Mouse (Mus musculus) CH12.LX (cell line): Measurements from ENCODE around the gene Pknox2. TPM values are rescaled to one million over a fixed set of nuclear protein-coding genes. Genes with fewer than 3 reads are reported as not detected.

Experiments used
- DNase-seq: peaks from one replicate; pipeline ENCODE4 v3.0.0-alpha.2; 2013; ENCODE audit errors: extremely low read depth
- H3K27ac ChIP-seq: 2 replicates; pipeline ENCODE4 v1.5.1; 2012; ENCODE audit warnings: low read depth, mild to moderate bottlenecking, control low read depth, moderate library complexity; ENCODE audit not compliant: insufficient read depth
- H3K27me3 ChIP-seq: replicated peaks from 2 replicates; pipeline ENCODE3; 2012; ENCODE audit warnings: inconsistent platforms
- H3K36me3 ChIP-seq, 2 experiments: replicated peaks in 1 of 2; 2 replicates each; pipeline versions ENCODE3 to v1.6.1; 2012; ENCODE audit warnings: inconsistent platforms in 1 of 2, low read length in 1 of 2, mild to moderate bottlenecking in 1 of 2, mixed read lengths in 1 of 2, moderate library complexity in 1 of 2; ENCODE audit not compliant: control insufficient read depth in 1 of 2, insufficient read depth in 1 of 2
- H3K4me1 ChIP-seq, 2 experiments: 2 replicates each; pipeline ENCODE4 v1.6.1; 2012; ENCODE audit warnings: inconsistent platforms in 1 of 2, moderate library complexity in 1 of 2; ENCODE audit not compliant: insufficient read depth in 2 of 2, control insufficient read depth in 1 of 2
- H3K4me2 ChIP-seq: 2 replicates; pipeline ENCODE4 v1.6.1; 2012; ENCODE audit warnings: low read depth, mild to moderate bottlenecking, control low read depth; ENCODE audit not compliant: poor library complexity, insufficient read depth, severe bottlenecking
- H3K4me3 ChIP-seq, 3 experiments: fragments of 150-350 bp in 1 of 3; sonication (generic) in 1 of 3; replicated peaks in 1 of 3; 2 replicates each; pipeline versions ENCODE3 to v1.5.1; 2011 to 2012; ENCODE audit warnings: low read depth in 2 of 3, low read length in 2 of 3, mild to moderate bottlenecking in 2 of 3, moderate library complexity in 2 of 3, control low read depth in 1 of 3, improper control_type of control experiment in 1 of 3, inconsistent platforms in 1 of 3, mixed read lengths in 1 of 3; ENCODE audit not compliant: poor library complexity in 1 of 3
- H3K79me2 ChIP-seq: replicated peaks from 2 replicates; pipeline ENCODE4 v1.6.1; 2012; ENCODE audit warnings: mild to moderate bottlenecking, moderate library complexity; ENCODE audit not compliant: control insufficient read depth, poor library complexity, insufficient read depth, severe bottlenecking; ENCODE audit errors: extremely low read depth
- H3K9ac ChIP-seq: 2 replicates; pipeline ENCODE4 v1.6.1; 2012; ENCODE audit warnings: low read depth, mild to moderate bottlenecking, control low read depth, moderate library complexity; ENCODE audit not compliant: insufficient read depth
- H3K9me3 ChIP-seq: replicated peaks from 2 replicates; pipeline ENCODE3; 2012; ENCODE audit warnings: low read length, inconsistent platforms, mixed read lengths
- BHLHE40 ChIP-seq: IDR thresholded peaks from 2 replicates; pipeline ENCODE4 v1.6.1; 2011; ENCODE audit warnings: mild to moderate bottlenecking, low read depth, low read length, improper control_type of control experiment
- CHD1 ChIP-seq: IDR thresholded peaks from 2 replicates; pipeline ENCODE4 v1.6.1; 2012; ENCODE audit warnings: low read depth, low read length, improper control_type of control experiment, inconsistent platforms
- ELF1 ChIP-seq: IDR thresholded peaks from 2 replicates; pipeline ENCODE4 v1.6.1; 2014; ENCODE audit warnings: low read depth, mild to moderate bottlenecking, inconsistent platforms, low read length, improper control_type of control experiment
- EP300 ChIP-seq: IDR thresholded peaks from 2 replicates; pipeline ENCODE4 v1.6.1; 2011; ENCODE audit warnings: low read length, improper control_type of control experiment
- ETS1 ChIP-seq: conservative IDR thresholded peaks from 2 replicates; pipeline ENCODE4 v1.6.1; 2012; ENCODE audit warnings: low read depth, mild to moderate bottlenecking, inconsistent platforms, low read length, improper control_type of control experiment, moderate library complexity
- GABPA ChIP-seq: IDR thresholded peaks from 2 replicates; pipeline ENCODE4 v1.6.1; 2012; ENCODE audit warnings: low read depth, low read length, improper control_type of control experiment, inconsistent platforms; ENCODE audit not compliant: insufficient replicate concordance
- IRF4 ChIP-seq: IDR thresholded peaks from 2 replicates; pipeline ENCODE4 v1.6.1; 2014; ENCODE audit warnings: low read depth, mild to moderate bottlenecking, inconsistent platforms, low read length, improper control_type of control experiment
- JUN ChIP-seq: IDR thresholded peaks from 2 replicates; pipeline ENCODE4 v1.6.1; 2011; ENCODE audit warnings: low read depth, mild to moderate bottlenecking, low read length, improper control_type of control experiment, moderate library complexity; ENCODE audit not compliant: insufficient read depth
- JUND ChIP-seq: conservative IDR thresholded peaks from 2 replicates; pipeline ENCODE4 v1.6.1; 2011; ENCODE audit warnings: low read depth, low read length, improper control_type of control experiment
- KAT2A ChIP-seq: IDR thresholded peaks from 2 replicates; pipeline ENCODE4 v1.6.1; 2012; ENCODE audit warnings: low read length, improper control_type of control experiment, inconsistent platforms; ENCODE audit not compliant: insufficient replicate concordance
- MAZ ChIP-seq: IDR thresholded peaks from 2 replicates; pipeline ENCODE4 v1.6.1; 2012; ENCODE audit warnings: low read depth, mild to moderate bottlenecking, inconsistent platforms, low read length, improper control_type of control experiment, moderate library complexity
- MEF2A ChIP-seq: IDR thresholded peaks from 2 replicates; pipeline ENCODE4 v1.6.1; 2014; ENCODE audit warnings: low read depth, mild to moderate bottlenecking, inconsistent platforms, low read length, improper control_type of control experiment, borderline replicate concordance
- PAX5 ChIP-seq: IDR thresholded peaks from 2 replicates; pipeline ENCODE4 v1.6.1; 2012; ENCODE audit warnings: low read length, inconsistent platforms, mixed read lengths
- POLR2A ChIP-seq: IDR thresholded peaks from 2 replicates; pipeline ENCODE4 v1.6.1; 2011; ENCODE audit warnings: low read depth, mild to moderate bottlenecking, improper control_type of control experiment, low read length
- RAD21 ChIP-seq: IDR thresholded peaks from 2 replicates; pipeline ENCODE4 v1.6.1; 2011; ENCODE audit warnings: low read depth, mild to moderate bottlenecking, low read length, improper control_type of control experiment, moderate library complexity
- TCF12 ChIP-seq: IDR thresholded peaks from 2 replicates; pipeline ENCODE4 v1.6.1; 2014; ENCODE audit warnings: low read depth, mild to moderate bottlenecking, inconsistent platforms, low read length, improper control_type of control experiment
- UBTF ChIP-seq: IDR thresholded peaks from 2 replicates; pipeline ENCODE4 v1.6.1; 2012; ENCODE audit warnings: low read depth, mild to moderate bottlenecking, inconsistent platforms, low read length, improper control_type of control experiment, moderate library complexity
- USF1 ChIP-seq: IDR thresholded peaks from 2 replicates; pipeline ENCODE4 v1.6.1; 2014; ENCODE audit warnings: low read depth, mild to moderate bottlenecking, inconsistent platforms, low read length, improper control_type of control experiment
- ZNF384 ChIP-seq: IDR thresholded peaks from 2 replicates; pipeline ENCODE4 v1.6.1; 2012; ENCODE audit warnings: low read depth, low read length, improper control_type of control experiment, inconsistent platforms
- dilution Hi-C: fragments of 300-500 bp; cut with MboI; formaldehyde crosslinking; loops from 2 replicates; pipeline ENCODE4 v1.14.3; 2020; ENCODE audit warnings: low sequenced_read_pairs; ENCODE audit not compliant: extremely low pct_unique_long_range_greater_than_20kb, extremely low pct_ligation_motif_present
- in situ Hi-C: fragments of 300-500 bp; cut with MboI; formaldehyde crosslinking; loops from 3 replicates; pipeline ENCODE4 v1.14.3; 2019; ENCODE audit warnings: low sequenced_read_pairs, low pct_ligation_motif_present, low pct_unique_long_range_greater_than_20kb, mixed read lengths
- polyA plus RNA-seq: library from polyadenylated mRNA; unstranded; fragments of >175 nt; gene quantifications from 2 replicates; pipeline ENCODE4 v1.2.1, GENCODE M21; 2012; ENCODE audit warnings: low read depth; ENCODE audit not compliant: insufficient read length
- total RNA-seq, 2 experiments: library from RNA; depleted of rRNA; stranded (reverse); fragments of 300-350 nt in 1 of 2; fragments of >200 nt in 1 of 2; gene quantifications; 2 replicates each; pipeline ENCODE4 v1.2.3; 2012 to 2014

Gene Pknox2
- total and polyA plus RNA-seq, 3 experiments = 0.08 to 0.11 TPM; not detected in 1

DNA sequence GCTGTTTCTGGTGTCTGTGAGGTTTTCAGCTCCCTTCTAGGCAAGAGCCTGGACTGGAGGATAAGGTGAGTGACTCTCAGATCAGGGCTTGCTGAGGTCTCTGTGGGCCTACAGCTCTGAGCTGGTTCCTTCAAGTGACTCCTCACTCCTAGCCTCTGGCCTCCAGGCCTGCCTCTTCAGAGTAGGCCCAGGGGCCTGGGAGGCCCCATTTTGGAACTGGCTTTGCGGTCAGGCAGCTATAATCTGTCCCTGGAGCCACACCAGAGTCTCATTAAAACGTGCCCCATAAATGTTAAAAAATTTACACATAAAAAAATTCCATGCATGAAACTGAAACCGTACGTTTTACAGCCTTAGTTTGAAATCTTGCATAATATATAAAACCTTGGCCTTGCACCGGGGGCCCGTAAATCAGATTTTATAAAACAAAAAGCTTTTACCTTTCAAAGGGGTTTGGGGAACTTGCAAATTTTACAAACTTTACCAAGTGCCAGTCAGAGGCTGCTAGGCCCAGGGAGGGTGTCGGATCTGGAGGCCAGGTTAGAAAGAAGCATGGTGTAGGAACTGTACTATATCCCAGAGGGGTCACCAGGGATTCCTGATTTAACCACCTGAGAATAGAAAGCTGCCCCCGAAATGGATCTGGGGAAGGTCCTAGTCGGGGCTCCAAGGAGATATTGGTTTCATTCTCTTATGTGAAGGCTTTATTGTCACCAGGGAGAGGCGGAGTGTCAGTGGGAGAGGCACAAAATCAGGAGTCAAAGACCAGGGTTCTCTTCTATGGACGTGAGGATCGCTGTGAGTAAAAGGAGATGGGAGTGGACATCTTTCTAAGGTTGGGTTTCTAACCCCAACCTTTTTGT is 214.0 kb downstream of the Pknox2 start:
- H3K27me3 ChIP-seq = peaks cover 11% of the 10 kb centered on the region
- TF ChIP-seq UBTF (no peak), JUN (no peak), CHD1 (no peak), MEF2A (no peak), USF1 (no peak), TCF12 (no peak), MAZ (no peak), KAT2A (no peak), ELF1 (no peak), RAD21 (no peak), POLR2A (no peak), PAX5 (no peak)
- DNase-seq = no peak
- H3K9ac ChIP-seq = no peak overlapping the region
- H3K4me2 ChIP-seq = no peak overlapping the region
- no peak overlapping the region for H3K27ac ChIP-seq
- peaks cover 5 to 12% of the 10 kb centered on the region in 2 experiments; a peak in 3 of 4 replicates for H3K4me1 ChIP-seq
- in situ Hi-C loops = no loop called here
- H3K79me2 ChIP-seq = no peaks in the 10 kb centered on the region
- H3K9me3 ChIP-seq = peaks cover 2% of the 10 kb centered on the region
- dilution Hi-C loops = no loop called here
- H3K36me3 ChIP-seq = no peaks in the 10 kb centered on the region
- H3K4me3 ChIP-seq = no peak overlapping the region

DNA sequence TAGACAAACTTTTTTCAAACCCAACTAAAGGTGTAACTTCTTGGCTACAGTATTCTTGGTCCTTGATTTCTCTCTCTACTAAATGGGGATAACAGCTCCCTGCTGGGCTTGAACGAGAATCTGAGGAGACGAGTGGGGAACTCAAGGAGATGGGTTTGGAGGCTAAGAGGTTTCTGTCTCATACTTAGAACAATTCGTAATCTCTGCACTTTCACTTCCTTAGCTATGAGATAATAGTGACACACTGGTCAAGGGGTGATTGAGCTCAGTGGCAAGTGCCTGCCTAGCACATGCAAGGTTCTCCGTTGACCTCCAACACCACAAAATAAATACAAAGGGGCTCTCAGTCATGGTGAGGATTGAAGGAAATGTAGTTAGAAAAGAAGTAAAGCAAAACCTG is 215.6 kb downstream of the Pknox2 start:
- TF ChIP-seq JUN (peak; percentile 65), IRF4 (peak; percentile 79), GABPA (no peak), ETS1 (0 out of 2 replicates have a peak, but pooled peaks have one; percentile 10), ZNF384 (no peak), JUND (peak; percentile 59; the same call in 1 of the 2 replicates), EP300 (peak; percentile 74), BHLHE40 (peak; percentile 32; the same call in 1 of the 2 replicates)
- H3K4me1 ChIP-seq = peaks cover 5 to 12% of the 10 kb centered on the region in 2 experiments; a peak in 3 of 4 replicates
- H3K27me3 ChIP-seq = peaks cover 5% of the 10 kb centered on the region
- dilution Hi-C loops (no loop called here), in situ Hi-C loops (no loop called here)
- no peak overlapping the region for H3K9ac ChIP-seq
- DNase-seq = peak; percentile 5
- no peaks in the 10 kb centered on the region for H3K36me3 ChIP-seq
- H3K79me2 ChIP-seq = no peaks in the 10 kb centered on the region
- 0 out of 2 replicates have a peak overlapping the region, but pooled peaks have one; percentile 0 for H3K4me2 ChIP-seq
- no peak overlapping the region for H3K27ac ChIP-seq
- H3K9me3 ChIP-seq = peaks cover 2% of the 10 kb centered on the region
- H3K4me3 ChIP-seq = no peak overlapping the region
